Mouse (Mus musculus) gastrocnemius, adult 2 months (tissue): ENCODE measurements around the gene Mbtps1. TPM values are rescaled to one million over a fixed set of nuclear protein-coding genes. Genes with fewer than 3 reads are reported as not detected.

Experiments used
- DNase-seq: peaks from one replicate; pipeline ENCODE4 v3.0.0; 2022
- H3K27ac ChIP-seq: fragments of 200-600 bp; 2 replicates; pipeline ENCODE4 v1.8.1; 2022; ENCODE audit warnings: mild to moderate bottlenecking
- H3K4me3 ChIP-seq: fragments of 200-600 bp; 2 replicates; pipeline ENCODE4 v1.8.1; 2022; ENCODE audit warnings: mild to moderate bottlenecking, moderate library complexity
- CTCF ChIP-seq: fragments of 200-600 bp; IDR thresholded peaks from 2 replicates; pipeline ENCODE4 v1.8.1; 2022; ENCODE audit warnings: antibody characterized with exemption, mild to moderate bottlenecking, moderate library complexity
- intact Hi-C: fragments of 180-260 bp; cut with DNase I; formaldehyde crosslinking; loops from one replicate; pipeline ENCODE4 v1.15.1; 2025
- total RNA-seq, 2 experiments: library from RNA; stranded (reverse); gene quantifications; 2 replicates each; pipeline ENCODE4 v1.2.3; 2021

Mbtps1 gene
- total RNA-seq, 2 experiments from 2014 or later: 28.6 to 28.7 TPM

DNA sequence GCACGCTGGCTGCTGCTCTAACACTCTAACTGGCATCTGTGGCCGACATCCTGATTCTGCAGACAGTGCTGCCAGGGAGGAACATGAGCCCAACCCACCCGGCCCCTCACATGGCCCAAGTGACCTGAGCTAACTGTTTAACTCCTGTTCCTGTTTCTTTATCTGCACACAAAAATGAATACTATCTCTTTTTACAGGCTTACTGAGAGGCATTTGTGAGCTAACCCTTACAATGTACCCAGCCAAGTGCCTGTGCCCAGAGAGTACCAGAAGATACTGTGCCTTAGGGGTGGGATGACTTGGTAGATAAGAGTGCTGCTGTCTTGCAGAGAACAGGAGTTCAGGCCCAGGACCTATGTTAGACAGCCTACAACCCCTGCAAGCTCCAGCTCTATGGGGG is 43.6 kb downstream of the Mbtps1 start:
- Histone ChIP-seq H3K27ac (no peak overlapping the region), H3K4me3 (no peak overlapping the region)
- intact Hi-C loops: no loop called here
- no peak for TF ChIP-seq CTCF
- no peak for DNase-seq

GRCm38 (mm10) chr8:119513405-119513804 is 45.1 kb downstream of the Mbtps1 start:
- H3K4me3 ChIP-seq: no peak overlapping the region
- intact Hi-C loops: no loop called here
- TF ChIP-seq CTCF: no peak
- H3K27ac ChIP-seq: no peak overlapping the region
- DNase-seq: peak; percentile 42

GRCm38 (mm10) chr8:119511722-119512121 is 46.8 kb downstream of the Mbtps1 start:
- no peak for DNase-seq
- Histone ChIP-seq H3K27ac (no peak overlapping the region), H3K4me3 (no peak overlapping the region)
- intact Hi-C loops: no loop called here
- no peak for TF ChIP-seq CTCF

DNA sequence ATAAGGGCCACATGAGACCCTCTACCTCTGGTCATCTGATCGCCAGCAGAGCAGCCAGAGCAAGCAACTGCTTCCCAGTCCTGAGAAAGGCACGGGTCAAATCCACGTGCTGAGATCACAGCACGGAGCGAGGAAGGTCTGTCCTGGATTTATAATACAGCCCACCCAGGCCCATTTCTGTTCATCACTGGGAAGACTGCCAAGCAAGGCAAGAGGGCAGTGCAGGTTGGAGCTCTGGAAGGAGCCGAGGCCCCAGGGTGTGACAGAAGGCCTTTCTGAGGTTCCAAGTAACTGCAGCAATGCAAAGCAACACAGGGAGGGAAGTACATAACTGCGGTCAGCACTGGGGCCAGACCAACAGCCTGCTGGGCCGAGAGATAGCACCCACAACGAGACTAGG is 48.1 kb downstream of the Mbtps1 start:
- Histone ChIP-seq H3K4me3 (no peak overlapping the region), H3K27ac (no peak overlapping the region)
- no peak for DNase-seq
- intact Hi-C loops: no loop called here
- TF ChIP-seq CTCF: no peak

- Histone ChIP-seq H3K4me3 (no peak overlapping the region), H3K27ac (no peak overlapping the region)
- TF ChIP-seq CTCF: no peak
- DNase-seq: no peak
- intact Hi-C loops: no loop called here
These were observed 52.4 kb downstream of the Mbtps1 start for GRCm38 (mm10) chr8:119506106-119506505.

- no peak for TF ChIP-seq CTCF
- H3K27ac ChIP-seq: no peak overlapping the region
- no peak overlapping the region for H3K4me3 ChIP-seq
- intact Hi-C loops: no loop called here
- no peak for DNase-seq
These were observed 53.0 kb downstream of the Mbtps1 start for GRCm38 (mm10) chr8:119505488-119505887.

GRCm38 (mm10) chr8:119503191-119503767 is 55.3 kb downstream of the Mbtps1 start:
- no peak for TF ChIP-seq CTCF
- no peak overlapping the region for H3K27ac ChIP-seq
- DNase-seq: no peak
- no peak overlapping the region for H3K4me3 ChIP-seq
- intact Hi-C loops: no loop called here

DNA sequence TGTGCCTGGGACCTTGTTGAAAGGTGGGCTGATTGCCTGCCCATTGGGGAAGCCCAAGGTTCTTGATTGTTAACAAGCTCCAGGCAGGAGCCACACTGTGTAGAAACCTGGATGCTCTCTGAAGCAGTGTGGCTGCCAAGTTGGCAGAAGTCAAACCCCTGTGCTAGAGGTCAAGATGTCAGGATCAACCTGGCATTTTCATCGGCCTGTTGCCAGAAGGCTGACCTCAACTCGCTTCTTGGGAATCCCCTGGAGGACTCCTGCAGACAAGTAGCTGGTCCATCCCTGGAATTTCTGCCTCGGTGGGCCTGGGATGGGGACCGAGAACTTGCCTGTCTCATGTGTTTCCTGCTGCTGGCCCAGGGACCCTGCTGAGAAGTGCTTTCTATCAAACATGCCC is 56.4 kb downstream of the Mbtps1 start:
- no peak for DNase-seq
- H3K4me3 ChIP-seq: no peak overlapping the region
- no peak overlapping the region for H3K27ac ChIP-seq
- intact Hi-C loops: no loop called here
- no peak for TF ChIP-seq CTCF

DNA sequence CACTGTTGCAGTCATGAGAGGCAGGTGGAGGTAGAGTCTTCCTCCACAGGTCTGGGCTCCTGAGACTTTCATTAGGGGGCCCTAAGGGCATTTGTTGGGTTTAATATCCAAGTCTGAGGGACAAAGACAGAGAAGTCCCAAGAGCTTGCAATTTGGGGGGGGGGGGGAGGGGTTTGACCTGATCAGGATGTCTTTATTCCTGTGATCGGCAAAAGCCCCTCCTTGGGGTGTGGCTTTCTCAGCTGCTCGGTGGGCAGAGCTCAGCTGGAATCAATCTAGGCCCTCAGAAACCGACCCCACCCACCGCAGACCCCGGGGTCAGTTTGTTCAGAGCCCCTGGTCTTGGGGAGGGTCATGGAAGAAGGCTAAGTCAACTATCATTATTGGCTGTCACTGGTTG is 56.9 kb downstream of the Mbtps1 start, which contains the start of gene Slc38a8:
Gene Slc38a8, minus strand, starts transcription at position 101 of the 400 bp plus-strand sequence.
- intact Hi-C loops: no loop called here
- Histone ChIP-seq H3K4me3 (no peak within 1 kb of the TSS), H3K27ac (no peak within 1 kb of the TSS)
- no peak for TF ChIP-seq CTCF
- DNase-seq: no peak

DNA sequence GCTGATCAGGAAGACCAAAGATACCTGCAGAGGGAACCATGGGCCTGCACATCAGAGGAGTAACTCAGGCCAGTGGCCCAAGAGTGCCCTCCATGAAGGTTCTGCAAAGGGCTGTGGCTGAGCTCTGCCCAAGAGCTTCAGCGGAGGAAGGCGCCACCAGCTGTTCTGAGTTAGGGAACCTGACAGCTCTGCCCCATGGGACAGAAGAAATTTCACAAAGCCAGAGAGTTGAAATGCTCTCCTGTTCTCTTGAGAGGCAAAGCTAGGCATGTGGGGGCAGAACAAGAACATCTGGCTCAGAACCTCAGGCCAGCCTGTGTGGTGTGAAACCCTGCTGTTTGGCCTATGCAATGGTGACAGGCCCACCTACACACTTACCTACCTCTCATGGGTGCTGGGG is 58.7 kb downstream of the Mbtps1 start:
- no peak overlapping the region for H3K4me3 ChIP-seq
- intact Hi-C loops: no loop called here
- no peak for TF ChIP-seq CTCF

DNA sequence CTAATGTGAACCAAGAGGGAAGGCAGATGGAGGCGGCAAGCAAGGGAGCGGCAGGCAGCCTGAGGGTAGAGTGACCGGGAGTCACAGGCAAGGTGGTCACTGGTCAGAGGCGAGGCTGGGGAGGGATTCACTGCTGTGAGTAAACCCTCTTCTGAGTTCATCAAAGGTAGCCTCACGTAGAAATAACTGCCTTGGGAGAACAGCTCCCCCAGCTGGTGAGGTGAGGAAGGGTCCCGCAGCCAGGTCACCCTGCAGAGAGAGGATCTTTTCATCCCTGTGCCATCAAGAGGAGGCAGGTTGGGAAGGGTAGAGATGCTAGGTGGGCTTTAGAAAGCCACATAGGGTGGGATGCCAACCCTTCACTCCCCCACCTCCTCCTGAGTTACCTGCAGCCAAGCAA is 61.7 kb downstream of the Mbtps1 start:
- intact Hi-C loops: loop anchor here (1.0 to 2.0 kb wide), 3 partner anchors 51 to 117 kb away; partner anchors contain the start of gene Necab2
- DNase-seq: peak; percentile 63
- peak; percentile 83 for TF ChIP-seq CTCF

More for the DNA sequence above, 58.7 kb downstream of the Mbtps1 start:
- H3K27ac ChIP-seq: no peak overlapping the region
- DNase-seq: no peak

GRCm38 (mm10) chr8:119487093-119487492 is 71.4 kb downstream of the Mbtps1 start:
- no peak for TF ChIP-seq CTCF
- DNase-seq: no peak
- H3K4me3 ChIP-seq: no peak overlapping the region
- intact Hi-C loops: no loop called here
- no peak overlapping the region for H3K27ac ChIP-seq

More for the DNA sequence above, 61.7 kb downstream of the Mbtps1 start:
- no peak overlapping the region for H3K27ac ChIP-seq
- no peak overlapping the region for H3K4me3 ChIP-seq

DNA sequence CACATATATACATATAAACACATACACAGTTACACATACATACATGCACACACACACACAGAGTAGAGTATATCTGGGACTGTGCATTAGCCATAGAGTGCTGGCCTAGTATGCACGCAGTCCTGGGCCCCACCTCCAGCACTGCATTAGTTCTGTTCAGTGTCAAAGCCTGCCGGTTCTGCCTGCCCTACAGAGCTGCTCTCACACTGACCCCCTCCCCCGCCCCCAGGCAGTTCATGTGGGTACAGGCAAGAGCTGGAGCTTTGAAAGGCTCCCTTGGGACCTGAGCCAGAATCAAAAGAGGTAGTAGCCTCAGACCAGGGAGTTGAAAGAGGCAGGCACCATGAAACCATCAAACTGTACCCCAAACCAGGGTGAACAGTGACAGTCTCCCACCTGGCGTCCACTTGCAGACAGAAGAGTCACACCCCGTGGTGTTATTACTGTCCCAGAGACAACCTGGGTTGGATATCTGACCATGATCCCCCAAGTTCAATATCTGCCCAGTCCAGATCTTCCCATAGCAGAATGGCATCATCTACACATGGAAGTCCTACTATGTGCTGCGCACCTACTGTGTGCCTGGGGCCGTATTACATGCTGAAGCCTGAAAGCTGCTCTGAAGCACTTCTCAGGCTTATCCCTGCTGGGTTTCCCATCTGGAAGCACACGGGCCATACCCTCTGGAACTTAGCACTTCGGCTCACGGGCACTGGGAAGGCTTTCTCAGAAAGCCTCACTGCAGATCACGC is 74.2 kb downstream of the Mbtps1 start:
- no peak overlapping the region for H3K4me3 ChIP-seq
- DNase-seq: no peak
- H3K27ac ChIP-seq: no peak overlapping the region
- intact Hi-C loops: no loop called here
- no peak for TF ChIP-seq CTCF

GRCm38 (mm10) chr8:119478684-119479083 is 79.9 kb downstream of the Mbtps1 start:
- Histone ChIP-seq H3K27ac (no peak overlapping the region), H3K4me3 (no peak overlapping the region)
- no peak for TF ChIP-seq CTCF
- intact Hi-C loops: no loop called here
- DNase-seq: no peak
